Mouse (Mus musculus) testis, adult 2 months (tissue): ENCODE measurements around the gene Cfl1. TPM values are rescaled to one million over a fixed set of nuclear protein-coding genes. Genes with fewer than 3 reads are reported as not detected.
A peak's percentile ranks its signal among the peaks of the same experiment; 100 is the strongest.
"Not testable (repeated sequence)": the region's sequence is repeated elsewhere in the genome, so short reads cannot be mapped to it uniquely, and the experiment has no call there.

Source experiments
- H3K27ac ChIP-seq: fragments of 200-500 bp; 2 replicates; pipeline ENCODE4 v1.5.1; 2012; ENCODE audit warnings: low read depth, low read length; ENCODE audit not compliant: control insufficient read depth, insufficient read depth
- H3K27me3 ChIP-seq: fragments of 200-500 bp; 2 replicates; pipeline ENCODE4 v1.6.1; 2012; ENCODE audit warnings: mild to moderate bottlenecking, low read length, moderate library complexity; ENCODE audit not compliant: control insufficient read depth, insufficient read depth
- H3K36me3 ChIP-seq: fragments of 200-500 bp; 2 replicates; pipeline ENCODE4 v1.6.1; 2012; ENCODE audit warnings: mild to moderate bottlenecking, low read length; ENCODE audit not compliant: control insufficient read depth, insufficient read depth
- H3K4me1 ChIP-seq: fragments of 200-500 bp; 2 replicates; pipeline ENCODE4 v1.6.1; 2012; ENCODE audit warnings: low read length; ENCODE audit not compliant: control insufficient read depth, insufficient read depth
- H3K4me3 ChIP-seq: fragments of 200-500 bp; 2 replicates; pipeline ENCODE4 v1.5.1; 2012; ENCODE audit warnings: low read depth, mild to moderate bottlenecking, low read length, moderate library complexity, mixed read lengths; ENCODE audit not compliant: control insufficient read depth
- CTCF ChIP-seq: fragments of 200-500 bp; IDR thresholded peaks from 2 replicates; pipeline ENCODE4 v1.5.1; 2012; ENCODE audit warnings: low read depth, mild to moderate bottlenecking, inconsistent platforms, low read length, moderate library complexity; ENCODE audit not compliant: control insufficient read depth, insufficient read depth, insufficient replicate concordance
- POLR2A ChIP-seq: fragments of 200-500 bp; IDR thresholded peaks from 2 replicates; pipeline ENCODE4 v1.6.1; 2012; ENCODE audit warnings: low read depth, mild to moderate bottlenecking, inconsistent platforms, low read length, moderate library complexity; ENCODE audit not compliant: control insufficient read depth
- polyA plus RNA-seq: library from polyadenylated mRNA; depleted of rRNA; stranded (reverse); fragments of >200 nt; gene quantifications from 2 replicates; pipeline ENCODE4 v1.2.3, GENCODE M21; 2012

The Cfl1 gene
- polyA plus RNA-seq, 1 experiment, result 243 TPM

- peaks cover 7% of the 10 kb centered on the region for H3K4me1 ChIP-seq
- H3K36me3 ChIP-seq, result no peaks in the 10 kb centered on the region; the same call in 1 of the 2 replicates
- no peak overlapping the region for H3K4me3 ChIP-seq
- H3K27me3 ChIP-seq, result no peaks in the 10 kb centered on the region
- no peak overlapping the region for H3K27ac ChIP-seq
- TF ChIP-seq CTCF (no peak), POLR2A (no peak)
Measured at GRCm38 (mm10) chr19:5485821-5486220, 4.4 kb upstream of the Cfl1 start.

GRCm38 (mm10) chr19:5486286-5486685 lies 4.0 kb upstream of the Cfl1 start:
- Histone ChIP-seq H3K27ac (no peak overlapping the region), H3K4me1 (peaks cover 7% of the 10 kb centered on the region), H3K4me3 (no peak overlapping the region), H3K27me3 (no peaks in the 10 kb centered on the region), H3K36me3 (no peaks in the 10 kb centered on the region; the same call in 1 of the 2 replicates)
- no peak for TF ChIP-seq POLR2A

- TF ChIP-seq POLR2A (no peak), CTCF (no peak)
- Histone ChIP-seq H3K36me3 (no peaks in the 10 kb centered on the region; the same call in 1 of the 2 replicates), H3K27ac (no peak overlapping the region)
Measured at GRCm38 (mm10) chr19:5486771-5487170, 3.5 kb upstream of the Cfl1 start.

GRCm38 (mm10) chr19:5487768-5488550 lies 2.3 kb upstream of the Cfl1 start, which contains the start of gene Mus81:
Gene Mus81 (minus strand): TSS chr19:5488402.
- H3K4me1 ChIP-seq, result peaks cover 7% of the 10 kb centered on the region
- no peaks in the 10 kb centered on the region for H3K27me3 ChIP-seq
- peak; percentile 70 for TF ChIP-seq POLR2A
- peak; percentile 90 for TF ChIP-seq CTCF
- peak within 1 kb of the TSS; percentile 94 for H3K27ac ChIP-seq
- peak within 1 kb of the TSS; percentile 88 for H3K4me3 ChIP-seq
- no peaks in the 10 kb centered on the region; the same call in 1 of the 2 replicates for H3K36me3 ChIP-seq

More at GRCm38 (mm10) chr19:5486771-5487170, 3.5 kb upstream of the Cfl1 start:
- H3K4me3 ChIP-seq, result no peak overlapping the region
- H3K4me1 ChIP-seq, result peaks cover 7% of the 10 kb centered on the region
- no peaks in the 10 kb centered on the region for H3K27me3 ChIP-seq

- Histone ChIP-seq H3K4me1 (peaks cover 7% of the 10 kb centered on the region), H3K27me3 (no peaks in the 10 kb centered on the region), H3K4me3 (peak overlapping the region; percentile 88), H3K27ac (peak overlapping the region; percentile 94), H3K36me3 (no peaks in the 10 kb centered on the region; the same call in 1 of the 2 replicates)
- TF ChIP-seq POLR2A (peak; percentile 73), CTCF (no peak)
Measured at GRCm38 (mm10) chr19:5488878-5489571, 1.2 kb upstream of the Cfl1 start.

- not testable (repeated sequence) for H3K4me1 ChIP-seq, H3K36me3 ChIP-seq, H3K27me3 ChIP-seq
- Histone ChIP-seq H3K4me3 (peak overlapping the region; percentile 67), H3K27ac (peak overlapping the region; percentile 96)
Measured at GRCm38 (mm10) chr19:5489721-5490120, 534 bp upstream of the Cfl1 start.

- H3K27ac ChIP-seq, result peak overlapping the region; percentile 96
- no peaks in the 10 kb centered on the region for H3K27me3 ChIP-seq
- peak overlapping the region; percentile 90 for H3K4me3 ChIP-seq
- peaks cover 7% of the 10 kb centered on the region for H3K4me1 ChIP-seq
- no peaks in the 10 kb centered on the region; the same call in none of the 2 replicates for H3K36me3 ChIP-seq
- TF ChIP-seq POLR2A (peak; percentile 52), CTCF (no peak)
Measured at GRCm38 (mm10) chr19:5490898-5491708, 848 bp downstream of the Cfl1 start.
